Mouse (Mus musculus) liver, embryonic 13.5 days (tissue): Measurements from ENCODE around the gene Ptprc. TPM values are rescaled to one million over a fixed set of nuclear protein-coding genes. Genes with fewer than 3 reads are reported as not detected.

Experiments
- ATAC-seq: fragments of 200-750 bp; cut with Nextera tagmentation; 2 replicates; pipeline ENCODE4 v1.8.0; 2017; ENCODE audit warnings: low read depth, mild to moderate bottlenecking, moderate number of reproducible peaks, moderate library complexity
- DNase-seq: peaks from one replicate; pipeline ENCODE4 v3.0.0; 2022
- H3K27ac ChIP-seq: fragments of 300-500 bp; sonication (generic); 2 replicates; pipeline ENCODE4 v1.5.1; 2015; ENCODE audit warnings: moderate library complexity, mild to moderate bottlenecking, inconsistent platforms
- H3K27me3 ChIP-seq: fragments of 300-500 bp; sonication (generic); 2 replicates; pipeline ENCODE4 v1.6.1; 2015; ENCODE audit warnings: mild to moderate bottlenecking, inconsistent platforms
- H3K36me3 ChIP-seq: fragments of 300-500 bp; sonication (generic); 2 replicates; pipeline ENCODE4 v1.6.1; 2015; ENCODE audit warnings: mild to moderate bottlenecking, inconsistent platforms
- H3K4me1 ChIP-seq: fragments of 300-500 bp; sonication (generic); replicated peaks from 2 replicates; pipeline ENCODE4 v1.6.1; 2015; ENCODE audit warnings: inconsistent platforms
- H3K4me2 ChIP-seq: fragments of 300-500 bp; sonication (generic); 2 replicates; pipeline ENCODE4 v1.6.1; 2015; ENCODE audit warnings: inconsistent platforms, mild to moderate bottlenecking, moderate library complexity
- H3K4me3 ChIP-seq: fragments of 300-500 bp; sonication (generic); replicated peaks from 2 replicates; pipeline ENCODE4 v1.5.1; 2015; ENCODE audit warnings: mild to moderate bottlenecking, inconsistent platforms
- H3K9ac ChIP-seq: fragments of 300-500 bp; sonication (generic); 2 replicates; pipeline ENCODE4 v1.6.1; 2015; ENCODE audit warnings: mild to moderate bottlenecking, inconsistent platforms
- H3K9me3 ChIP-seq: fragments of 300-500 bp; sonication (generic); replicated peaks from 2 replicates; pipeline ENCODE4 v1.6.1; 2016; ENCODE audit warnings: inconsistent platforms
- WGBS: fragments of 180-500 bp; shearing (Covaris S2); methylation state at CpG from one replicate; pipeline ENCODE4 v1.1.7; 2015; ENCODE audit not compliant: insufficient replicate concordance; 5-methylcytosine and 5-hydroxymethylcytosine counted together
- polyA plus RNA-seq: library from polyadenylated mRNA; unstranded; fragments of >200 nt; fragmentation: Nextera tagmentation; extraction: Ambion mirVana; gene quantifications from 2 replicates; pipeline ENCODE4 v1.2.1, GENCODE M21; 2015

The Ptprc gene
- 5.6 and 6.1 TPM in 2 replicates for polyA plus RNA-seq

GRCm38 (mm10) chr1:138175494-138175893, at the start of gene Ptprc:
Gene Ptprc, minus strand, starts transcription at chr1:138175708.
- peak within 1 kb of the TSS; percentile 12; the same call in 1 of the 2 replicates for H3K4me3 ChIP-seq
- WGBS, result 17% methylated on average over 4 of the region's 4 CpGs

GRCm38 (mm10) chr1:138214736-138215458, 39.4 kb upstream of the Ptprc start:
- 56% methylated on average over 3 of the region's 3 CpGs for WGBS

More at GRCm38 (mm10) chr1:138175494-138175893, at the start of gene Ptprc:
- Histone ChIP-seq H3K36me3 (no peaks in the 10 kb centered on the region), H3K27ac (no peak within 1 kb of the TSS), H3K4me1 (no peaks in the 10 kb centered on the region), H3K9ac (no peak within 1 kb of the TSS; the same call in 1 of the 2 replicates), H3K9me3 (no peaks in the 10 kb centered on the region), H3K4me2 (0 out of 2 replicates have a peak within 1 kb of the TSS, but pooled peaks have one; percentile 4), H3K27me3 (no peaks in the 10 kb centered on the region)
- DNase-seq (no peak), ATAC-seq (no peak)

GRCm38 (mm10) chr1:138210387-138211024, 35.0 kb upstream of the Ptprc start:
- DNase-seq (no peak), ATAC-seq (no peak)
- Histone ChIP-seq H3K9me3 (no peaks in the 10 kb centered on the region), H3K4me2 (no peak overlapping the region), H3K36me3 (no peaks in the 10 kb centered on the region), H3K4me1 (no peaks in the 10 kb centered on the region), H3K27me3 (no peaks in the 10 kb centered on the region), H3K4me3 (no peak overlapping the region), H3K27ac (no peak overlapping the region), H3K9ac (no peak overlapping the region)
- WGBS, result 48% methylated on average over 3 of the region's 3 CpGs

More at GRCm38 (mm10) chr1:138214736-138215458, 39.4 kb upstream of the Ptprc start:
- no peak overlapping the region for H3K27ac ChIP-seq
- H3K4me1 ChIP-seq, result no peaks in the 10 kb centered on the region
- no peak overlapping the region for H3K9ac ChIP-seq
- DNase-seq (no peak), ATAC-seq (no peak)
- no peaks in the 10 kb centered on the region for H3K27me3 ChIP-seq
- no peak overlapping the region for H3K4me3 ChIP-seq
- no peak overlapping the region for H3K4me2 ChIP-seq
- no peaks in the 10 kb centered on the region for H3K36me3 ChIP-seq
- no peaks in the 10 kb centered on the region for H3K9me3 ChIP-seq

GRCm38 (mm10) chr1:138209751-138210150, 34.2 kb upstream of the Ptprc start:
- Histone ChIP-seq H3K9me3 (no peaks in the 10 kb centered on the region), H3K4me3 (no peak overlapping the region), H3K36me3 (no peaks in the 10 kb centered on the region), H3K4me1 (no peaks in the 10 kb centered on the region), H3K27me3 (no peaks in the 10 kb centered on the region), H3K27ac (no peak overlapping the region), H3K9ac (no peak overlapping the region), H3K4me2 (no peak overlapping the region)
- 72% methylated on average over 3 of the region's 3 CpGs for WGBS
- ATAC-seq (no peak), DNase-seq (no peak)

GRCm38 (mm10) chr1:138206041-138206440, 30.5 kb upstream of the Ptprc start:
- WGBS, result 77% methylated on average over 7 of the region's 7 CpGs
- no peaks in the 10 kb centered on the region for H3K9me3 ChIP-seq
- ATAC-seq (no peak), DNase-seq (no peak)
- no peak overlapping the region for H3K4me3 ChIP-seq
- H3K27me3 ChIP-seq, result no peaks in the 10 kb centered on the region
- no peak overlapping the region for H3K27ac ChIP-seq
- no peaks in the 10 kb centered on the region for H3K36me3 ChIP-seq
- H3K4me2 ChIP-seq, result no peak overlapping the region
- no peaks in the 10 kb centered on the region for H3K4me1 ChIP-seq
- no peak overlapping the region for H3K9ac ChIP-seq

GRCm38 (mm10) chr1:138191689-138192508, 16.4 kb upstream of the Ptprc start:
- Histone ChIP-seq H3K9ac (no peak overlapping the region), H3K4me3 (no peak overlapping the region), H3K27me3 (no peaks in the 10 kb centered on the region), H3K27ac (peak overlapping the region; percentile 29; the same call in 1 of the 2 replicates), H3K9me3 (no peaks in the 10 kb centered on the region), H3K4me1 (no peaks in the 10 kb centered on the region), H3K36me3 (no peaks in the 10 kb centered on the region), H3K4me2 (no peak overlapping the region)
- peak; percentile 48 for ATAC-seq
- DNase-seq, result no peak
- WGBS, result 41% methylated on average over 8 of the region's 8 CpGs

- Histone ChIP-seq H3K27me3 (no peaks in the 10 kb centered on the region), H3K27ac (no peak overlapping the region), H3K9me3 (no peaks in the 10 kb centered on the region), H3K4me3 (no peak overlapping the region), H3K9ac (no peak overlapping the region), H3K36me3 (no peaks in the 10 kb centered on the region), H3K4me1 (no peaks in the 10 kb centered on the region), H3K4me2 (no peak overlapping the region)
- ATAC-seq, result no peak
- no peak for DNase-seq
- WGBS, result 67% methylated on average over 4 of the region's 4 CpGs
Observed at GRCm38 (mm10) chr1:138188131-138188530, 12.6 kb upstream of the Ptprc start.

- ATAC-seq, result no peak
- WGBS, result 61% methylated on average over 4 of the region's 4 CpGs
Observed at GRCm38 (mm10) chr1:138185904-138186303, 10.4 kb upstream of the Ptprc start.

GRCm38 (mm10) chr1:138180081-138180480, 4.6 kb upstream of the Ptprc start:
- DNase-seq, result no peak
- H3K27ac ChIP-seq, result no peak overlapping the region
- no peaks in the 10 kb centered on the region for H3K36me3 ChIP-seq
- no peak for ATAC-seq
- no peak overlapping the region for H3K4me3 ChIP-seq
- H3K4me2 ChIP-seq, result no peak overlapping the region
- no peaks in the 10 kb centered on the region for H3K9me3 ChIP-seq
- no peaks in the 10 kb centered on the region for H3K4me1 ChIP-seq
- no peak overlapping the region for H3K9ac ChIP-seq
- H3K27me3 ChIP-seq, result no peaks in the 10 kb centered on the region

More at GRCm38 (mm10) chr1:138185904-138186303, 10.4 kb upstream of the Ptprc start:
- no peaks in the 10 kb centered on the region for H3K4me1 ChIP-seq
- no peak for DNase-seq
- no peaks in the 10 kb centered on the region for H3K9me3 ChIP-seq
- no peaks in the 10 kb centered on the region for H3K36me3 ChIP-seq
- H3K4me2 ChIP-seq, result no peak overlapping the region
- H3K27ac ChIP-seq, result no peak overlapping the region
- H3K9ac ChIP-seq, result no peak overlapping the region
- H3K4me3 ChIP-seq, result no peak overlapping the region
- no peaks in the 10 kb centered on the region for H3K27me3 ChIP-seq

- Histone ChIP-seq H3K9ac (no peak overlapping the region; the same call in 1 of the 2 replicates), H3K36me3 (no peaks in the 10 kb centered on the region), H3K9me3 (no peaks in the 10 kb centered on the region), H3K27me3 (no peaks in the 10 kb centered on the region), H3K4me2 (0 out of 2 replicates have a peak overlapping the region, but pooled peaks have one; percentile 4), H3K4me1 (no peaks in the 10 kb centered on the region), H3K27ac (no peak overlapping the region), H3K4me3 (peak overlapping the region; percentile 12; the same call in 1 of the 2 replicates)
- ATAC-seq (no peak), DNase-seq (no peak)
- WGBS, result 25% methylated on average over 9 of the region's 9 CpGs
Observed at GRCm38 (mm10) chr1:138174705-138175492, 609 bp downstream of the Ptprc start.
